Mouse (Mus musculus): ENCODE measurements at regions not wholly inside any gene's neighbourhood (a gene's known extent, or its start where the extent isn't known, plus 50 kb on each side); places are given as distances from the start of the nearest gene placed in this dataset.

- no peak for DNase-seq (ENCODE audit: low spot score)
Measured at GRCm38 (mm10) chr16:30775740-30776700, 176.5 kb downstream of the Fam43a start.

DNA sequence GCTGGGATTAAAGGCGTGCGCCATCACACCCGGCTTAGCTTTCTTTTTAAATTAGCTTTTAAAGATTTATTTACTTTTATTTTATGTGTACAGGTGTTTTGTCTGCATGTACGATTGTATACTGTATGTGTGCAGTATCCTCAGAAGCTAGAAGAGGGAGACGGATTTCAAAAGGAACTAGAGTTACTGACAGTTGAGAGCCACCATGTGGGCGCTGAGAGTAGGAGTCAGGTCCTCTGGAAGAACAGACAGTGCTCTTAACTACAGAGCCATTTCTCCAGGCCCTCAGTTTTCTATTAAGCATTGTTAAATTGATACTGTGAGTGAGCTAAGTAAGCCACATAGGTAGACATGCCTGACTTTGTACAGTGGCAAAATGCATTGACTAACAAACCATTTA is 177.9 kb downstream of the Fam43a start:
- DNase-seq (ENCODE audit: low spot score), result no peak

DNA sequence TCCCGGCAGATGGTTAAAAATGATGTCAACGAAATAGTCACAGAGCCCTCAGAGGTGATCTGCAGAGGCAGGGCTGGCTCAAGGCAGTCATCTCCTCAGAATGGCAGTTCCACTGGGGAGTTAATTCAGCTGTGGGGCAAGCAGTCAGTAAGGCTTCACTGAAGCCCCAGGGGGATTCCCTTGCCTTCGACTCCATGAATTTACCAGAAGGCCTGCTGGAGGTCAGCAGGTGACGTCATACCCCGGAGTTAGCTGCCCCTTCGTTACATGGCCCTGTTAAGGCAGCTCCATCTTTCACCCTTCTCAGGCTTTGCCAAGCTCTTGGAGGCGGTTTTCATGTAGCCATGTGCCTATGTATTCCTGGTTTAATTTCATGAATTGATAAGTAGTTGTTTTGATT is 178.6 kb downstream of the Fam43a start:
- no peak for DNase-seq (ENCODE audit: low spot score)

DNA sequence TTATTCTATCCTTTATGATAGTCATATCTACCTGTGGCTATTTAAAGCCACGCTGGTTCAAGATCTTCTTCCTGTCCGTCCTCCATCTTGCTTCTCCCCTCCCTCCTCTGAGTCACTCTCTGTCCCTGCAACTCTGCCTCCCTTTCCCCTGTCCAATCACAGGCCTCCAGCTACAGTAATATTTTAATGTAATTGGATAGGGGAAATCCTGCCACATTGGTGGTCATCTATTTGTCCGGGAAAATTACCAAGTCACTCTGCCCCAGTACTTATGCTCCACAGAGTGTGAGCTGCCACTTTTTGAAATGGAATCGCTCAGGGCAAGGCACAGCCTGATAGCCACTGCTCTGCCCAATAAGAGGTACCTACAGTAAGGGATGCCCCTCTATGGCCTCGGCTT is 179.4 kb downstream of the Fam43a start:
- DNase-seq (ENCODE audit: low spot score), result no peak

DNA sequence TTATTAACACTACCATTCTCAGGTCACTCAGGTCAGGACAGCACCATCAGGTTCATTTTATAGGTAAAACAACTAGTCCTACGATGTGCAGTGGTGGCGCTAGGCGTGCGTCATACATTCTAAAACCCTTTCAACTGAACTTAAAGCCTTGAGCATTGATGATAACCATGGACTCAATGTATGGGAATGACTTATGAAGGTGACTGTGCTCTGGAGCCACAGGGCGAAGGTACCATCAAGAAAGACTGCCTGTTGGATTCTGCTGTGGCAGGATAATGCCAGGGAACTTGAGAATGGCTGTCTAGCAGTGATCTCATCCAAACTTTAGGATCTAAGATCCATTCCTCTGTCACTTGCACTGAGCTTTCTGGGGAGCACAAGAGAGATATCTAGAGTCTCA is 184.7 kb downstream of the Fam43a start:
- DNase-seq (ENCODE audit: low spot score), result no peak

GRCm38 (mm10) chr16:30784949-30785348 is 185.4 kb downstream of the Fam43a start:
- no peak for DNase-seq (ENCODE audit: low spot score)

DNA sequence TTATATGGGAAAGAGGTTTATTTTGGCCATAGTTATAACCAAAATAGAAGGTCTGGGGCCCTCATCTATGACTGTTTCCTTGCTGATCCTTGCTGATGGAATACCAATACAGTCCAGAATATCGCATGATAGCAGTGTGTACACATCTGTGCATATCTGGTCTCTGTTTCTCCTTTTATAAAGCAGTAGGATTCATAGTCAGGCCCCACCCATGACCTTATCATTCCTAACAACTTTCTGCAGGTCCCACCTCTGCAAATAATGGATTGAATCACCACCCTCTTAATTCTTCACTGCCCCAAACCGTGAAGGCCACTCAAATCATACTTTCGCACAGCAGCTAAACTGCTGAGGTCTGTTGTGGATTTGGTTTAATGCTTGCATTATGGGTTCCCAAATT is 186.5 kb downstream of the Fam43a start:
- no peak for DNase-seq (ENCODE audit: low spot score)

- no peak for DNase-seq (ENCODE audit: low spot score)
Measured at GRCm38 (mm10) chr16:30787351-30787750, 187.8 kb downstream of the Fam43a start.

- no peak for DNase-seq (ENCODE audit: low spot score)
Measured at GRCm38 (mm10) chr16:30788321-30788781, 188.8 kb downstream of the Fam43a start.

DNA sequence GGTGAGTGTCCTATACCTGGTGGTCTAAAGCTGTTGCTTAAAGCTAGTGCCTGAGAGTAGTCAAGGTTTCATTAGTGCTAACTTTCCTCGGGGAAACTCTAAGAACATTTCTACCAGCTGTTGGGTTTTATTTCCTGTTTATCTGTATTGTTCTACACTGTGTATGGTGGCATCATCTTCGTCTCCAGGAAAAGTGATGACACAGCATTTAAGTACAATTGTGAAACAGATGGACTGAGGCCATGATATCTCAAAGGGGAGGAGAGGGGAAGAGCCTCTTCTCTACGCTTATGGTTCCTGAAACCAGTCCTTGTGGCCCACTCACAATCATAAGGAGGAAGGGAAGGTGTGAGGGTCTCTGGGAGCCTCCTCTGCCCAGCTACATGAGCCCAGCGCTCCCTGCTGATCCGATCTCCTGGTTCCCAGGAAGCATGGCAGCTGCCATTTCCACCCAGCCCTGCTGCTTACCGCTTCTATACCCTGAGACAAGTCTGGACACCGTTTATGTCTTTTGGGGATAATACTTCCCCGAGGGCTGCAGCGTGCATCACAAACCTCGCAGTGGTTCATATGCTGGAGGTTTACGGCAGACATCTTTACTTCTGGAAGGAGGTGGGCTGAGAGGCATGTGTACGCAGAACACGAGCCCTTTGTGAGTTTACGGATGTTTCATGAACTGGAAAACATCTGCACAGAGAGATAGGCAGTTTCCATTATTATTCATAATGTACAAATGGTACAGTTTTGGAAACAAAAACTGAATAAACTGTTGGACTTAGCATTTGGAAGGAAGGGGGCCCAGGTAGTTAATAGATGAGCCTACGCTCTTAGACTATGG is 189.6 kb downstream of the Fam43a start:
- no peak for DNase-seq (ENCODE audit: low spot score)

DNA sequence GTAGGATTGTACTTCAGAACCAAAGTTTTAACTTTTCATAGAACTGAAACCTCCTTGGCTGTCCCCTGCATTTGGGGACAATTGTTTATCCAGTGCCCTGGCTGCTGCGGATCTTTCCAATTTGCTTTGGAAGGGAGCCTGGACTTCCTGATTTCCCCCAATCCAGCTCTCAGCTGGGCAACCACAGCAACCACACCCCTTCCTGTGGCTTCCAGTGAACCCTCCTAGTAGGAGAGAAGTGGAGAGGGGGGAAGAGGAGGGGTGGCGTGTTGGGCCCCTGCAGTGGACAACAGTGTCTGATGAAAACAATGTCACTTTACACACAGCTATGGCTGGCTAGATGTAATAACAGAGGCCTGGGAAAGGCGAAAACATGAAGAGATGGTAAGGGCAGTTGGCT is 190.5 kb downstream of the Fam43a start:
- DNase-seq (ENCODE audit: low spot score), result no peak

- DNase-seq (ENCODE audit: low spot score), result no peak
Measured at GRCm38 (mm10) chr16:30790551-30791001, 191.1 kb downstream of the Fam43a start.

- no peak for DNase-seq (ENCODE audit: low spot score)
Measured at GRCm38 (mm10) chr16:30791048-30791855, 191.7 kb downstream of the Fam43a start.

DNA sequence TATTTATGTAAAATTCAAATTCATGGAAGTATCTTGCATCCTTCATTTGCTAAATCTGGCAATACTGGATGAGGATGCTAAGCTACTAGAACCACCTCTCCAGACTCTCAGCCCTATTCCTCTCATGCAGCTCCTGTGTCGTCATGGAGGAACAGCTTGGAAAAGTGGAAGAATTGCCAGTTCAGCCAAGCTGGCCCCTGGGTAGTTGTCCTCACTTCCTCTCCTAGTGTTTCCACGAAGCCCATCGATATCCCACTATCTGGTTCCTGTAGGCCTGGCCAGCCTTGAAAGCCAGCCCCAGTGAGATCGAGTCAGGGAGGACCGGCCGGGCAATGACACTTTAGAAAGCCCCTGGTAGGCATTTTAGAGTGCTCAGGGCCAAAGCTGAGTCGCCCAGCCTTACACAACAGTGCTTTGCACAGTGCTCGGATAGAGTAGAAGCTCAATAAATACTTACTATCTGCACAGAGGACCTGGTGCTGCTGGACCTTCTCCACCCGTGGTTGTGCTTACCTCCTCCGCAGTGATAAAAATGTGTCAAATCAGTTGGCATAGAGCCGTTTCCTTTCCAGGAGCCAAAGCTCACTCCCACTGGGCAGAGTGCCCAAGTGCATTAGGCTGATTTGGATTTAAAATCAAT is 193.3 kb downstream of the Fam43a start:
- no peak for DNase-seq (ENCODE audit: low spot score)

- DNase-seq (ENCODE audit: low spot score), result no peak
Measured at GRCm38 (mm10) chr16:30793378-30793753, 193.8 kb downstream of the Fam43a start.

DNA sequence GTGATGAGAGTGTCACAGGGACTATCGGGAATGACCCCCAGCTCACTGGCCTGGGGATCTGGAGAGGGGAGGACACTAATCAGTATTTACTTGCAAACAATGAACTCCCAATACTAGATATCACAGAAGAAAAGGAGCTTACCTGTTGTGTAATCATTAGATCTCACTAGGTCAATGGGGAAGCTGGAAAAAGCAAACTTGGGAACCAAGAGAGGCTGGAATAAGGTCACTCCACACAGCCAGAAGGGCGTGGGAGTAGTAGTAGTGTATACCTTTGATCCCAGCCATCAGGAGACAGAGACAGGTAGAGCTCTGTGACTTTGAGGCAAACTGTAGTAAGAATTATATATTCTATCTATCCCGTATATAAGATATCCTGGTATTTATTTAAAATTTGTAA is 194.3 kb downstream of the Fam43a start:
- DNase-seq (ENCODE audit: low spot score), result no peak

- no peak for DNase-seq (ENCODE audit: low spot score)
Measured at GRCm38 (mm10) chr16:30795501-30795904, 196.0 kb downstream of the Fam43a start.

GRCm38 (mm10) chr16:30796103-30796502 is 196.6 kb downstream of the Fam43a start:
- no peak for DNase-seq (ENCODE audit: low spot score)

DNA sequence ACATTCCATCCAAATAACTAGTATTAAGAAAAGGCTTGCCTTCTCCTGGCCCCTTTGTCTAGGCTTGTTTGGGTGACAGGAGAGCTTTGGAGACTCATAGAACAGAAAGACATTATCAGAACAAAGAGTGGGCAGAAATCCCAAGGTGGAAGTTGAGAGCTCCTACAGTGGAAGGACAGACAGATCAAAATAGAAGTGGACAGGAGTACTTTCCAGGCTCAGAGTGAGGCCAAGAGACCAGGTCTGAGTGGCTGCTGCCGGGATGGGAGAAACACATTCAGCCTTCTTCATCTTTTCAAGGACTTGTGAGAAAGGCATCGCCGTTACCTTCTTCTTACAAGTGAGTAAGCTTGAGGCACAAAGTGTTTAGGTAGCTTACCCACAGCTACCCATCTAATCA is 197.5 kb downstream of the Fam43a start:
- DNase-seq (ENCODE audit: low spot score), result no peak

DNA sequence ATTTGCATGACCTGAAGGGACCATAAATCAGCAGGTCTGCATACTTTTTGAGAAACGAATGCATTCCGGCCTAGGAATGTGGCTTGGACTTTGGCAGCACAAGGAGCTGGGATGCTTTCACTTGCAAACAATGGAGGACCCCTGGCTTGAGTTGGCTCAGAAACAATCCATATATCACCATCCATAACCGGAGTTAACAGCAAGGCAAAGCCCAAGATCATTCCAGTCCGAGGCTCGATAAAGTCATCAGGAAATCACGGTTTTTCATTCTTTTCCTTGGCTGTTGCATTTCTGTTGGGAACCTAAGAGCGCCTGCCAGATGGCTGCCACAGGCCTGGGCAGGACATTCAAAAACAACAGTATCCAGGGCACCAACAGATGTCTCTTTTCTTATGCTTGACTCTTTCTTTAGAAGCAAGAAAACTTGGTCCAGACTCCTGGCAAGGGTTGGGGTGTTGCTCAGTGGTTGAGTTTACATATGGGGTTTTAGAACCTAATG is 198.5 kb downstream of the Fam43a start:
- no peak for DNase-seq (ENCODE audit: low spot score)

DNA sequence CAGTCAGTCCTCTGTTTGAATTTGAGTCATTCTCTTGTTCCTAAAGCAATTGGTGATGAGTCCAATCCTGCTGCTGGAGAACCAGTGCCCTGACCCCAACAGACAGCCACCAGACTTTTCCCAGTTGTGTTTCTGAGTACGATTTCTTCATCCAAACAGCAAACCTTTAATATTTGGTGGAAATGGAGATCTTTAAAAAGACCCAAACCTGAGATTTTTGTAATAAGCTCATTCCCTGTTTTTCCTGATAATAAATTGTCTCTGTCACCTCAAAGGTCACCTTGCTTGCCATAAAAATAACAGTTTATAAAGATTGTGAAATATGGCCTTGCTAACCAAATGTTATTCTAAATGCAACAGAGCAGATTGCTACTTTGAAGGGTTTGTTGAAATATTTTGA is 199.0 kb downstream of the Fam43a start:
- no peak for DNase-seq (ENCODE audit: low spot score)

Measured in urinary bladder, postnatal 14 days (tissue).